Mouse (Mus musculus) G1E (cell line): Measurements from ENCODE around the gene Nmnat2. TPM values are rescaled to one million over a fixed set of nuclear protein-coding genes. Genes with fewer than 3 reads are reported as not detected.

Experiments
- ATAC-seq: 2 replicates; pipeline ENCODE4 v1.8.0; 2016; ENCODE audit warnings: mild to moderate bottlenecking; ENCODE audit not compliant: insufficient number of reproducible peaks, poor library complexity, low FRiP score, severe bottlenecking; ENCODE audit errors: extremely low read depth
- DNase-seq: peaks from one replicate; pipeline ENCODE4 v3.0.0; 2012; ENCODE audit warnings: low spot score
- H3K27me3 ChIP-seq: 2 replicates; pipeline ENCODE4 v1.6.1; 2012; ENCODE audit warnings: mild to moderate bottlenecking, low read length, inconsistent platforms; ENCODE audit not compliant: insufficient read depth
- H3K36me3 ChIP-seq: replicated peaks from 2 replicates; pipeline ENCODE3; 2012; ENCODE audit warnings: mild to moderate bottlenecking, inconsistent platforms
- H3K4me1 ChIP-seq: 2 replicates; pipeline ENCODE4 v1.6.1; 2012; ENCODE audit warnings: low read depth, low read length, inconsistent platforms, mixed read lengths; ENCODE audit not compliant: insufficient read depth
- H3K4me3 ChIP-seq: 2 replicates; pipeline ENCODE4 v1.5.1; 2012; ENCODE audit warnings: low read depth, mild to moderate bottlenecking, inconsistent platforms, low read length, moderate library complexity, mixed read lengths
- H3K9me3 ChIP-seq: replicated peaks from 2 replicates; pipeline ENCODE4 v1.6.1; 2012; ENCODE audit warnings: inconsistent platforms
- CTCF ChIP-seq: IDR thresholded peaks from 2 replicates; pipeline ENCODE4 v1.5.1; 2012; ENCODE audit warnings: low read depth, low read length, inconsistent platforms, mixed read lengths
- GATA1 ChIP-seq: IDR thresholded peaks from 2 replicates; pipeline ENCODE4 v1.6.1; 2012; ENCODE audit warnings: borderline replicate concordance, low read length, inconsistent platforms, mixed read lengths
- GATA2 ChIP-seq: IDR thresholded peaks from 2 replicates; pipeline ENCODE4 v1.6.1; 2012; ENCODE audit warnings: low read depth, low read length, inconsistent platforms, borderline replicate concordance
- POLR2AphosphoS5 ChIP-seq: IDR thresholded peaks from 2 replicates; pipeline ENCODE4 v1.6.1; 2012; ENCODE audit warnings: low read depth, low read length, inconsistent platforms; ENCODE audit not compliant: insufficient replicate concordance
- TAL1 ChIP-seq: conservative IDR thresholded peaks from 2 replicates; pipeline ENCODE4 v1.6.1; 2012; ENCODE audit warnings: low read depth, low read length, inconsistent platforms, mixed read lengths
- polyA plus RNA-seq: library from polyadenylated mRNA; stranded (reverse); fragments of >175 nt; gene quantifications from 2 replicates; pipeline ENCODE4 v1.2.3, GENCODE M21; 2012
- total RNA-seq, 2 experiments: library from RNA; stranded (forward) in 1 of 2; stranded (reverse) in 1 of 2; fragments of 200-1000 nt in 1 of 2; fragments of >200 nt in 1 of 2; fragmentation: Nextera tagmentation in 1 of 2; gene quantifications; 2 replicates each; pipeline ENCODE4 v1.2.3; 2014 to 2017

Nmnat2 gene
- total and polyA plus RNA-seq, 3 experiments = 0.22 TPM; not detected in 2

GRCm38 (mm10) chr1:153037353-153038345, 82.9 kb downstream of the Nmnat2 start:
- peaks cover 19% of the 10 kb centered on the region for H3K27me3 ChIP-seq
- no peaks in the 10 kb centered on the region for H3K9me3 ChIP-seq
- DNase-seq (no peak), ATAC-seq (no peak)
- H3K4me3 ChIP-seq = no peak overlapping the region
- no peaks in the 10 kb centered on the region for H3K36me3 ChIP-seq
- H3K4me1 ChIP-seq = peaks cover 39% of the 10 kb centered on the region
- TF ChIP-seq CTCF = no peak
- TF ChIP-seq GATA1 = no peak
- TF ChIP-seq TAL1 = no peak
- TF ChIP-seq GATA2 = no peak
- no peak for TF ChIP-seq POLR2AphosphoS5

GRCm38 (mm10) chr1:153040091-153040490, 85.3 kb downstream of the Nmnat2 start:
- Histone ChIP-seq H3K27me3 (peaks cover 39% of the 10 kb centered on the region), H3K9me3 (no peaks in the 10 kb centered on the region), H3K4me3 (no peak overlapping the region), H3K4me1 (peaks cover 22% of the 10 kb centered on the region), H3K36me3 (no peaks in the 10 kb centered on the region)
- ATAC-seq = no peak
- TF ChIP-seq CTCF = no peak
- TF ChIP-seq POLR2AphosphoS5 = no peak
- no peak for TF ChIP-seq TAL1
- no peak for TF ChIP-seq GATA1
- TF ChIP-seq GATA2 = no peak
- DNase-seq = no peak

DNA sequence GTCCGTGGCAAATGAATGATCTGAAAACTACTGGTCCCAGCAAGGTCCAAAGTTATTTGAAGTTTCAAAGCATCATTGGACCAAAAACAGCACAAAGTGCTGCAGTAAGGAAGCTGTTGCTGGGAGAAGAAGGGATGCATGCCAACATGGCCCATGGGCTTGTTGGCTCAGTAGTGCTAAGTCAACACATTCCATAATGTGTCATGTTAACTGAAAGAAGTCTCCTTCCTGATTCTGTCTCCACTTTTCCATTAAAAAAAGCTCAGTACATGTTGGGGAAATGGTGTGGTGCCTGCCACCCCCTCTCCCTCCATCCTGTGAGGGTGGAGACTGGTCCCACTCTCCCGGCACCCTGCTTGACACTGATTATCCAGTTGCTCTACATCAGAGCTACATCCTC, 86.3 kb downstream of the Nmnat2 start:
- DNase-seq = no peak
- H3K4me3 ChIP-seq = no peak overlapping the region
- H3K9me3 ChIP-seq = no peaks in the 10 kb centered on the region
- peaks cover 46% of the 10 kb centered on the region for H3K27me3 ChIP-seq
- ATAC-seq = no peak
- peaks cover 20% of the 10 kb centered on the region for H3K4me1 ChIP-seq
- no peak for TF ChIP-seq CTCF
- H3K36me3 ChIP-seq = no peaks in the 10 kb centered on the region

DNA sequence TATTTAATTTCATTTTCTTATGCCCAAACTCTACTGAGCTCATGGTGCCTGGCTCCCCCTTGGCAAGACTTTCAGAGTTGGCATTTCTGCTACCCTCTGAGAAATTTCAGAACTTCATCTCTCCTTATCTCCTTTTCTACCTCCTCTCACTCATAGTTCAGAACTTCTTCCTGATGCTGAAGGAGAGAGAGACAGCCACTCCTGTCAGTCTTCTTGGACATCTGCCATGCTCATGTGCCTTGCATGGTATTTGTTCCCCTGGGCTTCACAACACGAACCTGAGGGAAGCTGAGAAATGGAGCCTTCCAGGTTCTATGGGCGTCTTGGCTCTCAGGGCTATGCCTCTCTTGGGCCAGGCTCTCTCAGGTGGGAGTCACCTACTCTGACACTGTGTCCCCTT, 87.5 kb downstream of the Nmnat2 start:
- Histone ChIP-seq H3K27me3 (peaks cover 58% of the 10 kb centered on the region), H3K9me3 (no peaks in the 10 kb centered on the region), H3K4me3 (no peak overlapping the region), H3K36me3 (no peaks in the 10 kb centered on the region), H3K4me1 (peaks cover 22% of the 10 kb centered on the region)
- ATAC-seq (no peak), DNase-seq (no peak)
- TF ChIP-seq POLR2AphosphoS5 (no peak), TAL1 (no peak), GATA2 (no peak), CTCF (no peak), GATA1 (no peak)

DNA sequence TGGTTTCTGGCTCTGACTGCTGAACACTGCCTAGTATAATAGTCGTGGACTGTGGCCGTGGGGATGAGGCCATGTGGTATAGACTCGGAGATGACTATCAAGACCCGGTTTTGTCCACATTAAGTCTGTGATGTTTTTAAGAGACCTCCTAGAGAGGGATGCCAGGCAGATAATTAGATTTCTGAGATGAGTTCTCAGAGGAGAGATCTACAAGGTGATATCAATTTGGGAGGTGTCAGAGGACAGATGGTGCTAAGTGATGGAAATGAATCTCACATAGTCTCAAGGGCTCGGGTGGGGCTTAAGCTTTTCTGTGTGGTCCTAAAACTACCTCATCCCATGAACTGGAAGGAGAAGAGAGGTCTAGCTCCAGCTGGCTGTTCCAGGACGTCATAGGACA, 88.5 kb downstream of the Nmnat2 start:
- Histone ChIP-seq H3K4me1 (peaks cover 20% of the 10 kb centered on the region), H3K4me3 (no peak overlapping the region), H3K9me3 (no peaks in the 10 kb centered on the region), H3K36me3 (no peaks in the 10 kb centered on the region), H3K27me3 (peaks cover 67% of the 10 kb centered on the region)
- TF ChIP-seq POLR2AphosphoS5 (no peak), GATA1 (no peak), CTCF (no peak), GATA2 (no peak), TAL1 (no peak)
- DNase-seq = no peak
- no peak for ATAC-seq

DNA sequence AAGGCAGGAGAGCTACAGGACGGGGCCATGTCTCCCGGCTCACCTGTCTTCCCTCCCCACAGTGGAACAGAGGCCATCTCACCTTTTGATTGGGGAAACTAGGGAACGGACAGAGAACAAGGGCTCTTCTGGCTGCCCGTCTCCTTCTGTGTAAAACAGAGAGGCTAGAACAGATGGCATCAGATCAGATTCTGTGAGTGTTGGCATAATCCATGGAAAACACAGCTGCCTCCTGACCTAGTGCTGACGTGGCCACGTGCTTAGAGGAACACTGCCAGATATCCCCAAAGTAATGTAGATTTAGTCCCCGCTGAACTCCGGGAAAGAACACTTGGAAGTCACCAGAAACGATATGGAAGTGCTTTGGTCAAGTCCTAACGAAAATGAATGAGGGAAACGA, 90.6 kb downstream of the Nmnat2 start:
- TF ChIP-seq GATA1 = no peak
- H3K9me3 ChIP-seq = no peaks in the 10 kb centered on the region
- H3K27me3 ChIP-seq = peaks cover 64% of the 10 kb centered on the region
- H3K36me3 ChIP-seq = no peaks in the 10 kb centered on the region
- ATAC-seq (no peak), DNase-seq (no peak)
- H3K4me1 ChIP-seq = peaks cover 23% of the 10 kb centered on the region
- H3K4me3 ChIP-seq = no peak overlapping the region
